Mouse (Mus musculus) heart, adult 8-10 months (tissue): ENCODE measurements at regions not wholly inside any gene's neighbourhood (a gene's known extent, or its start where the extent isn't known, plus 50 kb on each side); places are given as distances from the start of the nearest gene placed in this dataset.

ENCODE experiments used
- DNase-seq: peaks from one replicate; pipeline ENCODE4 v3.0.0; 2022; ENCODE audit warnings: low spot score

GRCm38 (mm10) chr17:87202958-87203720, 62.6 kb downstream of the Mcfd2 start:
- DNase-seq, result no peak

- DNase-seq, result peak; percentile 85
Observed at GRCm38 (mm10) chr17:87202490-87202889, 63.2 kb downstream of the Mcfd2 start.

- peak; percentile 57 for DNase-seq
Observed at GRCm38 (mm10) chr17:87200721-87201242, 65.0 kb downstream of the Mcfd2 start.

GRCm38 (mm10) chr17:87200134-87200533, 65.6 kb downstream of the Mcfd2 start:
- no peak for DNase-seq

- DNase-seq, result no peak
Observed at GRCm38 (mm10) chr17:87199134-87199533, 66.6 kb downstream of the Mcfd2 start.

GRCm38 (mm10) chr17:87197434-87197833, 68.3 kb downstream of the Mcfd2 start:
- no peak for DNase-seq

- no peak for DNase-seq
Observed at GRCm38 (mm10) chr17:87194639-87195038, 71.1 kb downstream of the Mcfd2 start.

GRCm38 (mm10) chr17:87193482-87193881, 72.3 kb downstream of the Mcfd2 start:
- DNase-seq, result no peak

- DNase-seq, result no peak
Observed at GRCm38 (mm10) chr17:87189670-87190069, 76.1 kb downstream of the Mcfd2 start.
